Mouse (Mus musculus) heart, embryonic 16.5 days (tissue): ENCODE measurements around the gene Prss35. TPM values are rescaled to one million over a fixed set of nuclear protein-coding genes. Genes with fewer than 3 reads are reported as not detected.
A peak's percentile ranks its signal among the peaks of the same experiment; 100 is the strongest.

ENCODE experiments used
- ATAC-seq: fragments of 200-750 bp; cut with Nextera tagmentation; replicated peaks from 2 replicates; pipeline ENCODE4 v1.8.0; 2017; ENCODE audit warnings: moderate number of reproducible peaks; ENCODE audit not compliant: insufficient read depth, low FRiP score; ENCODE audit errors: extremely low read depth
- H3K27ac ChIP-seq: fragments of 300-500 bp; sonication (generic); 2 replicates; pipeline ENCODE4 v1.5.1; 2014; ENCODE audit warnings: mild to moderate bottlenecking, low read length, control low read depth, moderate library complexity
- H3K27me3 ChIP-seq: fragments of 300-500 bp; sonication (generic); 2 replicates; pipeline ENCODE4 v1.6.1; 2014; ENCODE audit warnings: low read length, mixed read lengths; ENCODE audit not compliant: control insufficient read depth, insufficient read depth
- H3K36me3 ChIP-seq: fragments of 300-500 bp; sonication (generic); 2 replicates; pipeline ENCODE4 v1.6.1; 2014; ENCODE audit not compliant: control insufficient read depth, insufficient read depth
- H3K4me1 ChIP-seq: fragments of 300-500 bp; sonication (generic); 2 replicates; pipeline ENCODE4 v1.6.1; 2014; ENCODE audit warnings: low read length, mixed read lengths; ENCODE audit not compliant: control insufficient read depth, insufficient read depth
- H3K4me2 ChIP-seq: fragments of 300-500 bp; sonication (generic); 2 replicates; pipeline ENCODE4 v1.6.1; 2014; ENCODE audit warnings: low read depth, mild to moderate bottlenecking, control low read depth, low read length
- H3K4me3 ChIP-seq: fragments of 300-500 bp; sonication (generic); 2 replicates; pipeline ENCODE4 v1.5.1; 2014; ENCODE audit warnings: mild to moderate bottlenecking, control low read depth, low read length
- H3K9ac ChIP-seq: fragments of 300-500 bp; sonication (generic); 2 replicates; pipeline ENCODE4 v1.6.1; 2014; ENCODE audit warnings: low read length, control low read depth
- H3K9me3 ChIP-seq: fragments of 300-500 bp; sonication (generic); replicated peaks from 2 replicates; pipeline ENCODE4 v1.6.1; 2016; ENCODE audit warnings: low read length; ENCODE audit not compliant: control insufficient read depth
- WGBS: fragments of 180-500 bp; shearing (Covaris S2); extraction: QIAGEN DNeasy Blood & Tissue Kit; methylation state at CpG from one replicate; pipeline ENCODE4 v1.1.7; 2014; 5-methylcytosine and 5-hydroxymethylcytosine counted together
- polyA plus RNA-seq: library from polyadenylated mRNA; unstranded; fragments of >200 nt; fragmentation: Nextera tagmentation; extraction: Ambion mirVana; gene quantifications from 2 replicates; pipeline ENCODE4 v1.2.1, GENCODE M21; 2015

The Prss35 gene
- polyA plus RNA-seq, 1 experiment from 2014 or later, result 35.1 TPM

GRCm38 (mm10) chr9:86738801-86739200 is 4.6 kb upstream of the Prss35 start:
- peaks cover 19% of the 10 kb centered on the region for H3K4me1 ChIP-seq
- no peak overlapping the region for H3K4me3 ChIP-seq
- ATAC-seq, result no peak
- 86% methylated on average over 8 of the region's 8 CpGs for WGBS
- no peaks in the 10 kb centered on the region for H3K27me3 ChIP-seq
- no peaks in the 10 kb centered on the region for H3K36me3 ChIP-seq
- H3K27ac ChIP-seq, result no peak overlapping the region
- H3K9me3 ChIP-seq, result no peaks in the 10 kb centered on the region
- H3K9ac ChIP-seq, result no peak overlapping the region
- H3K4me2 ChIP-seq, result no peak overlapping the region

DNA sequence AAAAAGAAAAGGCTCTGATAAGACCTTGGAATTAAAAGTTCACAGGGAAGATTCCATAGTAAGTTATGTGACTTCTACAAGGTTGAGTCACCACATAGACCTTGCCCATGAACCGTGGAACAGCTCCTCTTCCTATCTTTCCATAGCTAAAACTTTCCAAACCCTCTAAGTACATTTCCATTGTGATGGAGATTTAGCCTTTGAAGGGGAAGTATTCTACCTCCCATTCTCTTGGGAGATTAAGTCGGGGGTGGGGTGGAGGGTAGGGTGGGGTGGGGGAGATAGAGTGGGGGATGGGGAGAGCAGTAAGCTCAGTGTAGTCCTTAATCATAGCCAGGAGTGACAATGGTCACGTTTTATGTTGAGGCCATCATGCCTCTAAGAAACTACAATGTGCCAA is 3.5 kb upstream of the Prss35 start:
- H3K4me2 ChIP-seq, result no peak overlapping the region
- 45% methylated on average over 3 of the region's 3 CpGs for WGBS

DNA sequence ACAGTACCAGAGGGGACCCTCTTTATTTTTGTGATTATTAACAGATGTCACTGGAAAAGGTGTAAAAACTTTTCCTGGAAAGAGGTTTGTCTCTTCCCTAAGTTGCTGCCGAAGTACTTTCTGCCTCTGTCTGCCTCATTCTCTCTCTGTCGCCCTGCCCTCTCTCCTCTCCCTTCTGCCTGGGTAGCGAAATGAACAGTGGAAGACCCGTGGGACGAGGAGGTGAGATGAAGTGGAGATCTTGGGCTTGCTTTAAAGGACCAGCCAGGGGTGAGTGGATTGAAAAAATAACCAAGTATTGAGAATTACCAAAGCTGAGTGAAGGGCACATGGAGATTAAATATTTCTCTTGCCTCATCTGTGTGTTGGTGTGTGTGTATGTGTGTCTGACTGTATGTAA is 592 bp downstream of the Prss35 start:
- Histone ChIP-seq H3K36me3 (no peaks in the 10 kb centered on the region), H3K4me3 (peak overlapping the region; percentile 46), H3K4me1 (peaks cover 7% of the 10 kb centered on the region), H3K27me3 (no peaks in the 10 kb centered on the region), H3K4me2 (peak overlapping the region; percentile 64), H3K27ac (no peak overlapping the region), H3K9ac (peak overlapping the region; percentile 63), H3K9me3 (no peaks in the 10 kb centered on the region)
- no peak for ATAC-seq
- 44% methylated on average over 5 of the region's 5 CpGs for WGBS

More for the DNA sequence above, 3.5 kb upstream of the Prss35 start:
- ATAC-seq, result no peak
- H3K4me3 ChIP-seq, result no peak overlapping the region
- H3K27me3 ChIP-seq, result no peaks in the 10 kb centered on the region
- no peaks in the 10 kb centered on the region for H3K9me3 ChIP-seq
- H3K9ac ChIP-seq, result no peak overlapping the region
- H3K4me1 ChIP-seq, result peaks cover 19% of the 10 kb centered on the region
- H3K36me3 ChIP-seq, result no peaks in the 10 kb centered on the region
- no peak overlapping the region for H3K27ac ChIP-seq

DNA sequence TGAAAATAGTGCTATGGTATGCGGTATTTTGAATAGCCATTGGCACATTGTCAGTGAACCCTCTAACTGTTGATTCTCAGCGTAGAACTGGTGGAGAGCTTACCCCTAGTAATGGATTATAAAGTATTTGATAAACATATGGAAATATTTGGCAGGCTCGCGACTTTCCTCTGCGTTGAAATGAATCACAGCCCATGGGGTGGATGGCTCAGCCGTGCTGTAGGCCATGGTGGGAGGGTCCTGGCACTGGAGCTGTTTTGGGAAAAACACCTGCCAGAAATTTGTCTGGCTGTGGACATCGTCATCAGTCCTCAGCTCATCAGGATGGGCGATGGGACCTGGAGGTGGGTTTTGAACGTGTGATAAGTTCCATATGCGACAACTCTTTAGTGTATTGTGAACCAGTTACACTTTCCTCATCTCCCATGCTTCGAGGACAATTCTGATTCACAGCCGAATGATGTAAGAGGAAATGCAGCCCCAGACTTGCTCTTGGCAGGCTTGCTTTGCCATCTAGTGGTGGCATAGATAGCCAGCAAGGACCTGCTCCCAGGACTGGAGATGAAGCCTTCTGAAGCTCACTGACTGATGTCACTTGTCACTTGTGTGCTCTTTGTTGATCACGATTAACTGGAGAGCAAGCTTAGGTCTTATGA is 2.6 kb downstream of the Prss35 start:
- H3K27ac ChIP-seq, result no peak overlapping the region
- no peak overlapping the region for H3K4me3 ChIP-seq
- peak; percentile 72 for ATAC-seq
- 24% methylated on average over 13 of the region's 13 CpGs for WGBS
- peak overlapping the region; percentile 39 for H3K4me2 ChIP-seq
- H3K9ac ChIP-seq, result no peak overlapping the region; the same call in 1 of the 2 replicates
- H3K4me1 ChIP-seq, result peaks cover 3% of the 10 kb centered on the region; the same call in 1 of the 2 replicates
- no peaks in the 10 kb centered on the region for H3K36me3 ChIP-seq
- no peaks in the 10 kb centered on the region for H3K9me3 ChIP-seq
- H3K27me3 ChIP-seq, result no peaks in the 10 kb centered on the region

DNA sequence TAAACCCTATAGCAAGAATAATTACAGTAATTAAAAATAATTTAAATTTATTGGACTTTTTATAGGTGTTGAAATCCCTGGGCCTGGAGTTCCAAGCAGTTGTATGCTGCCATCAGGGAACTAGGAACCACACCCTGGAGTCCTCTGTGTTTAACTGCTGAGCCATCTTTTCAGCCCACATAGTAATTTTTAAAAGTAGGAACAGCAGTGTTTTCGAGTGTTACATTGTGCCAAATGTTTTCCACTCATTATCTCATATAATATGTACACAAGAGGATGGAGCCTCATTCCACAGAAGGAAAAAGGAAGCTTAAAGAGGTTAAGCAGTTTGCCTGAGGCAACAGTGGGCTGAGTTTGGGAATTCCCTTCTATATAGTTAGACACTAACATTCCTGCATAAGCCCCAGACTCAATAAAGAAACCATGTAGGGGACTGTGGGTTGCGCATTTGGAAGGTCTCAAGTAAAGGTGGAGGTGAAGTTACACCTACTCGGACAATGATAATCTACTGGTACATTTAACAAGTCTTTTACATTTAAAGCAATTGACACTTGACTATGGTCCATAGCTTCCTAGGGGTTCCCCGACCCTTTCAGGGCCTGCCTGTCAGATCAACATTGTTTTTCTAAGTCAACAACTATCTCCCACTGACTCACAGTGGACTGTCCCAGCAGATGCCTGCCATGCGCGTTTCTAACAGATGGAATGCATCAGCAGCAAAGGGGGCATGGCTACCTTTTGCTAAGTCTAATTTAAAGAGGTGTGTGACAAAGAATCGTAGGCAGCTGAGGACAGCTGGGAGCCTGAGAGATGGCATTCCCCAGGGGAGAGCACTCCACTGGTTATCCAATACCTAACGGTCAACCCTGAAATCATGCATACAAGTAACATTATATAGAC is 19.3 kb downstream of the Prss35 start:
- H3K4me2 ChIP-seq, result no peak overlapping the region
- no peak for ATAC-seq
- 44% methylated on average over 8 of the region's 8 CpGs for WGBS

DNA sequence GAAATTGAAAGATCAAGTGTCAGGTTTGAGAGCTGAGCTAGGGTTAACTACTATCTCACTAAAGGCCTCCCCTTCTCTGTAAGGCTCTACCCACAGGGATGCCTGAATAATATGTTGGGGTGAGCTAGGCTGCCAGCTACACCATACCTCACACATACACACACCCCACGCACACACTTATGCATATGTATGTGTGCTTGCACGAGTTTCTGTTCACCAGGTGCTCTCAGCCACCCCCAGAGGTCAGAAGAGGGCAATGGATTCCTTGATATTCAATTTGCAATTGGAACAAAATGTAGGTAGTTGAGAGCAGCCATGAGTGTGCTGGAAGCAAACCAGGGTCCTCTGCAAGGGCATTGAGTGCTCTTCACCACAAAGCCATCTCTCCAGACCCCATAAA is 20.6 kb downstream of the Prss35 start:
- H3K9ac ChIP-seq, result no peak overlapping the region
- ATAC-seq, result no peak
- no peak overlapping the region for H3K4me3 ChIP-seq
- H3K4me2 ChIP-seq, result no peak overlapping the region
- no peak overlapping the region for H3K27ac ChIP-seq
- H3K9me3 ChIP-seq, result 0 out of 2 replicates have a peak, but pooled peaks cover 2% of the 10 kb centered on the region
- peaks cover 9% of the 10 kb centered on the region; the same call in 1 of the 2 replicates for H3K36me3 ChIP-seq
- no peaks in the 10 kb centered on the region for H3K27me3 ChIP-seq
- H3K4me1 ChIP-seq, result no peaks in the 10 kb centered on the region
- 68% methylated on average over 2 of the region's 2 CpGs for WGBS

More for the DNA sequence above, 19.3 kb downstream of the Prss35 start:
- no peaks in the 10 kb centered on the region for H3K27me3 ChIP-seq
- no peaks in the 10 kb centered on the region for H3K4me1 ChIP-seq
- peaks cover 5% of the 10 kb centered on the region; the same call in 1 of the 2 replicates for H3K36me3 ChIP-seq
- H3K9ac ChIP-seq, result no peak overlapping the region
- H3K4me3 ChIP-seq, result no peak overlapping the region
- H3K27ac ChIP-seq, result no peak overlapping the region
- H3K9me3 ChIP-seq, result 0 out of 2 replicates have a peak, but pooled peaks cover 2% of the 10 kb centered on the region

- H3K4me2 ChIP-seq, result no peak overlapping the region
- no peak overlapping the region for H3K9ac ChIP-seq
These were observed 23.5 kb downstream of the Prss35 start for GRCm38 (mm10) chr9:86766991-86767390.

GRCm38 (mm10) chr9:86772897-86773296 is 29.4 kb downstream of the Prss35 start:
- Histone ChIP-seq H3K27ac (peak overlapping the region; percentile 21), H3K36me3 (peaks cover 20% of the 10 kb centered on the region; the same call in 1 of the 2 replicates), H3K4me2 (no peak overlapping the region), H3K4me3 (no peak overlapping the region), H3K4me1 (peaks cover 4% of the 10 kb centered on the region), H3K9ac (no peak overlapping the region), H3K27me3 (no peaks in the 10 kb centered on the region), H3K9me3 (no peaks in the 10 kb centered on the region)
- ATAC-seq, result no peak
- 51% methylated on average over 3 of the region's 3 CpGs for WGBS

More at GRCm38 (mm10) chr9:86766991-86767390, 23.5 kb downstream of the Prss35 start:
- Histone ChIP-seq H3K27ac (no peak overlapping the region), H3K4me1 (no peaks in the 10 kb centered on the region), H3K36me3 (peaks cover 11% of the 10 kb centered on the region; the same call in 1 of the 2 replicates), H3K27me3 (no peaks in the 10 kb centered on the region), H3K9me3 (no peaks in the 10 kb centered on the region), H3K4me3 (no peak overlapping the region)
- WGBS, result 66% methylated on average over 10 of the region's 10 CpGs
- ATAC-seq, result no peak

GRCm38 (mm10) chr9:86773996-86774395 is 30.5 kb downstream of the Prss35 start:
- Histone ChIP-seq H3K4me2 (no peak overlapping the region), H3K27ac (no peak overlapping the region)
- no peak for ATAC-seq

More at GRCm38 (mm10) chr9:86773996-86774395, 30.5 kb downstream of the Prss35 start:
- Histone ChIP-seq H3K9ac (no peak overlapping the region), H3K9me3 (no peaks in the 10 kb centered on the region), H3K36me3 (peaks cover 16% of the 10 kb centered on the region; the same call in 1 of the 2 replicates), H3K4me1 (peaks cover 4% of the 10 kb centered on the region), H3K4me3 (no peak overlapping the region), H3K27me3 (no peaks in the 10 kb centered on the region)
- 67% methylated on average over 8 of the region's 8 CpGs for WGBS
